Mouse (Mus musculus) NIH3T3 (cell line): Measurements from ENCODE around the gene Sarnp.

Experiments used
- DNase-seq: peaks from one replicate; pipeline ENCODE4 v3.0.0-alpha.2; 2012; ENCODE audit warnings: low read depth

Sarnp gene

DNA sequence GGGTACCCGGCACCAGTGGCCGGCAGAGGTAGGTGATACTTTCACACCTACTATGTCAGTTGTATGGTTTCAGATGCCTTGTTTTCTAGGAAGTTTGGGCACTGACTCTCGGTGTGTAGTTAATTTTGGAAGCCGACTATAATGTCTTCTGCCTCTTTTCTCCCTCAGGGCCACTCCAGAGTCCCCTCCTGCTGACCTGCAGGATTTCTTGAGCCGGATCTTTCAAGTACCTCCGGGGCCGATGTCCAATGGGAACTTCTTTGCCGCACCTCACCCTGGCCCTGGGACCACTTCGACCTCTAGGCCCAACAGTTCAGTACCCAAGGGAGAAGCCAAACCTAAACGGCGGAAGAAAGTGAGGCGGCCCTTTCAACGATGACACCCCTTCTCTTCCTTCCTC lies at the start of gene Sarnp:
Gene Sarnp (plus strand): TSS at position 301 of the 400 bp plus-strand sequence.
- DNase-seq: no peak

DNA sequence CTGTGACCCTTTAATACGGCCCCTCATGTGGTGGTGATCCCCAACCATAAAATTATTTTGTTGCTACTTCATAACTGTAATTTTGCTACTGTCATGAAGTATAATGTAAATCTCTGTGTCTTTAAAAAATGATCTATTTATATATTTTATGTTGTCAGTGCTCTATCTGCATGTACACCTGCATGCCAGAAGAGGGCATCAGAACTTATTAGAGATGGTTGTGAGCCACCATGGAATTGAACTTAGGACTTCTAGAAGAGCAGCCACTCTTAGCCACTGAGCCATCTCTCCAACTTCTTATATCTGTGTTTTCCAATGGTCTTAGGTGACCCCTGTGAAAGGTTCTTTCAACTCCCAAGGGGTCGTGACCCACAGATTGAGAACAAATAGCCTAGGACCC lies 44.2 kb upstream of the Sarnp start:
- peak; percentile 43 for DNase-seq

DNA sequence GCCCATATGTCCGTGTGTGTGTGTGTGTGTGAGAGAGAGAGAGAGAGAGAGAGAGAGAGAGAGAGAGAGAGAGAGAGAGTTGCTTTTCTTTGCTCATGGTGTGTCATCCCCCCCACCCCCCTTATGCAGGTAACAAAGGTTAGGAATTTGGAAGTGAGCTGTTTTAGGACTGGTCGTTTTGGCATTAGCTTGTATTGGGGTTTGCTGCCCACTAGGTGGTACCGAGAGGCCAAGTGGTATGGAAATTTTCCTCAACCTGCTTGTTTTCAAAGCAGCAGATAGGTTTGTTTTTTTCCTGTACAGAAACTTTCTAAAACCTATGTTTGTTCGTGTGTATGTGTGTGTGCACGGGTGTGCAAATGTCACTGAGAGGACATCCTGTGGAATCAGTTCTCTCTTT lies 43.4 kb upstream of the Sarnp start:
- peak; percentile 73 for DNase-seq

DNA sequence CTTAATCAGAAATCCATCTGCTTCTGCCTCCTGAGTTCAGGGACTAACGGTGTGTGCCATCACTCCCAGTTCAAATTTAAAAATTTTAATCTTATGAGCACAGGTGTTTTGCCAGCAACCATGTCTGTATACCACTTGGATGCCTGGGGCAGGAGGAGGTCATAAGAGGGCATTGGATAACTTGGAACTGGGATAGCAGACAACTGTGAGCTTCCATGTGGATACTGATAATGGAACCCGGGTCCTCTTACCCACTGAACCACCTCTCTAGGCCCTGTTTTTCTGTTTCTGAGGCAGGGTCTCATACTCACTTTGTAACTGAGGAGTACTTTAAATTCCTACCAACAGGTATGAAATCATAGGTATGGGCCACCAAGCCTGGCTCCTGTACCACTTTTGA lies 38.7 kb upstream of the Sarnp start:
- no peak for DNase-seq

DNA sequence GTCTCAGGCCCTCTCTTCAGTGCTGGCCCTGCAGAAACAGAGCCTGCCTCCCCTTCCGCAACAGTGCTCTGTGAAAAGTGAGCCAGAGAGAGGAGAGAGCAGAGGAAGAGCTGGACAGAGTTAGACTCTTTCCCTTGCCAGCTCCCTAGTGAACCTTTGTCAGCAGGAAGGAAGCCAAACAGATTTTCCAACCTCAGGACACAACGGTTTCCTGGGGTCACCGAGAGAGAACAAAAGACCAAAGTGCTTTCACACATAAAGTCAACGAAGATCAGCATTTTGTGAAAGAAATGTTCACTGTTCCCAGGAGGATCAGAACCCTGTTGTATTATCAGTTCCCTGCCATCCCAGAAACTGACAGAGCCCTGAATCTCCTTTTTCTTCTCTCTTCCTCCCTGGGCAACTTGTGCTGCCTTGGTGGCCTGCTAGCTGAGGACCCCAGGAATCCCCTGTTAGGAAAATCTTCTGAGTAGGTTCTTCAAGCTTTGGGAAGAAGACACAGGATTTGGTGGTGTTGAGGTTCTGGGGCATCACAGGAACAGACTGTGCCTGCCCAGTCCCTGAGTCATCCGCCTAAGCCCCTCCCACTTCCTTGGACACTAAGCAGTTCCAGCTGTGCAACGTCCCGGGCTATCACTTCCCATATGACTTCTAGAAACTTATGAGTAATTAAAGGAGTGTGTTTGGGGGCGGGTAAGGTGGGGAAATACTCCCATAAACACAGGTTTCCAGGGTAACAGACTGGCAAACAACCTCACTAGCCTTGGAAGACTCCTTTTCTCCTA lies 37.9 kb upstream of the Sarnp start:
- peak; percentile 99 for DNase-seq

DNA sequence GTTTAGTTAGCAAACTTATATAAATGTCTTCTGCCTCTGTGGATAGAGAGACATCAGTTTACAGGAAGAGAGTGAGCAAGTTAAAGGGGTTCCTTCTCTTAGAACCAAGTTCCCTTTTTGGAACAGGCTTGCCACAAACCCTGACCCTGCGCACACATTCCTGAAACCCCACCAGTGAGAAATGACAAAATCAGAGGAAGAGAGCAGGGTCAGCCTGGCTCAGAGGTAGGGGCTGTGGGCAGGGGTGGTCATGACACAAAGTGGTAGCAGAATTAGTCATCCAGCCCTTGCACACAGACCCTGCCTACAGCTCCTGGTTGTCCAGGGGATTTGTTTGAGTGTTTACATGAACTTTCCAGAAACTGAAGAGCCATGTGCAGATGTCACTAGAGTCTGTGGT lies 36.9 kb upstream of the Sarnp start:
- peak; percentile 52 for DNase-seq

DNA sequence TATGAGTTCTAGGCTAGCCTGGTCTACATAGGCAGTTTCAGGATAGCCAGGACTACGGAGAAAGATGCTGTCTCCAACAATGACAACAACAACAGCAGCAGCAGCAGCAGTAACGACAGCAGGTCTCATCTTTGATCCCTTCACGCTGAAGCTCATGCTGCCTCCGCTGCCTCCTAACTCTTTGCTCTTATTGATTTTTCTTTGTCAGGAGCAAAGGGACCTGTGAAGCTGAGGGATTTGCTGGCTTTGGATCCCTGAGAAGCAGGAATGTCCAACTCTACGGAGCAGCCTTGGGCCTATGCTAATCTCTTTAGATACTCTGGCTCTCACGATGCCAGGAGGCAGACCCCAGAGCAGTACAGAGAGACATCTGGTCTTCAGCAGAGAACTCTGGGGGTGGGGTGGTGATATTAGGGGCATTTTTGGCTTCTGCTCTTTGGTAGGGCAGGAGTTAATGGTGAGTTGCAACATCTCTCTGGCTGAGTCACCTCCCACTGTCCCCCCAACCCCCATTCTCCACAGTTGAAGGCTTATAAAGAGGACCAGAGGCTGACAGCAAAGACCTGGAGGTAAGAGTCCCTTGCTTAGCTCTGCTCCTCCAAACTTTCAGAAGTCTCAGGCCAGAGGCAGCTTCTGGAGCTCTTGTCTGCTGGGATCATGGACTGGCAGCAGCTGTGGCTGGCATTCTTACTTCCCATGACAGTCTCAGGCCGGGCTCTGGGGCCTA lies 26.6 kb upstream of the Sarnp start, which contains the start of gene Mmp19:
Gene Mmp19 (plus strand): TSS at position 513 of the 727 bp plus-strand sequence.
- peak; percentile 86 for DNase-seq

DNA sequence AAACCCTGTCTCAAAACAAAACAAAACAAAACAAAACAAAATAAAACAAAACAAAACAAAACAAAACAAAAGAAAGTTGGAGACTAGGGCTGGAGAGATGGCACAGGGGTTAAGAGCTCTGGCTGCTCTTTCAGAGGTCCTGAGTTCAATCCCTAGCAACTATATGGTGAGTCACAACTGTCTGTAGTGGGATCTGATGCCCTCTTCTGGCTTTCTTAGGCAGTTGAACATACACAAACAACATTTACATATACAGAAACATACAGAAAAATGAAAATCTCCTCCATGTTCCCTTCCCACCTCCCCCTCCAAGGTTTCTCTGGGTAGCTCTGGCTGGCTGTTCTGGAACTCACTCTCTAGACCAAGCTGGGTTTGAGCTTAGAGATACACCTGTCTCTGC lies 25.1 kb upstream of the Sarnp start:
- peak; percentile 52 for DNase-seq

DNA sequence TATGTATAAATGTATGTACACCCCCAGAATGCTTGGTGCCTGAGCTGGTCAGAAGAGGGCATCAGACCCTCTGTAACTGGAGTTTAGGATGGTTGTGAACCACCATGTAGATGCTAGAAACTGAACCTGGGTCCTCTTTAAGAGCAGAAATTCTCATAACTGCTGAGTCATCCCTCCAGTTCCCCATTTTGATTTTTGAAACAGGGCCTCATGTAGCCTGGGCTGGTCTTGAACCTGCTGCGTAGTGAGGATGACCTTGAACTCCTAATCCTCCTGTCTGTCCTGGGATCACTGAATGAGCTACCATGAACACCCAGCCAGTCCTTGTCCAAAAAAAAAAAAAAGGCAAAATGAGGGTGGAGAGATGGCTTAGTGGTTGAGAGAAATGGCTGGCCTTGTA lies 23.9 kb upstream of the Sarnp start:
- DNase-seq: no peak

DNA sequence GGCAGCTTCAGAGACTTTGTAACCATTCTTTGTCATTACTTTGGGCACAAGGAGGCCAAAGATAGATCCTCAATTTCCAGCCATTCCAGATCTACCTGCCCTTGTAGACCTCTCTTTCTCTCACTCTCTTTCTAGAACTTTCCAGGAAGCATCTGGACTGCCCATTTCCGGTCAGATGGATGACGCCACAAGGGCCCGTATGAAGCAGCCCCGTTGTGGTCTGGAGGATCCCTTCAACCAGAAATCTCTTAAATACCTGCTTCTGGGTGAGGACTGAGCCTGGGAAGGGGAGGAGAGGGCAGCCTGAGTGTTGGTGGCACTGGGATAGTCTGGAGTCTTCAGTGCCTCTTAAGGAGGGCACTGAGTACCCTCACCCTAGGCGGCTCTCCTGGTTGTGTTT lies 22.7 kb upstream of the Sarnp start:
- DNase-seq: no peak

DNA sequence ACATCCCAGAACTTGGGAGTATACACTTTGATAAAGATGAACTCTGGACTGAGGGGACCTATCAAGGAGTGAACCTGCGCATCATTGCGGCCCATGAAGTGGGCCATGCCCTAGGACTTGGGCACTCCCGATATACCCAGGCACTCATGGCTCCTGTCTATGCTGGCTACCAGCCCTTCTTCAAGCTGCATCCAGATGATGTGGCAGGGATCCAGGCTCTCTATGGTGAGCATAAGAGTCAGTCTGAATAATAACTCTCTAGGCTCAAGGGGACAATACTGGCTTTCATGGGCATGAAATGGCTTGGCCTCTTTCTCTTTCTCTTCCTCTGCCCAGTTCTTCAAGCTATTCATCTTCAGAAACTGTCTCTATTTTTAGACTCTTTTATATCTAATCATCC lies 21.6 kb upstream of the Sarnp start:
- peak; percentile 53 for DNase-seq

DNA sequence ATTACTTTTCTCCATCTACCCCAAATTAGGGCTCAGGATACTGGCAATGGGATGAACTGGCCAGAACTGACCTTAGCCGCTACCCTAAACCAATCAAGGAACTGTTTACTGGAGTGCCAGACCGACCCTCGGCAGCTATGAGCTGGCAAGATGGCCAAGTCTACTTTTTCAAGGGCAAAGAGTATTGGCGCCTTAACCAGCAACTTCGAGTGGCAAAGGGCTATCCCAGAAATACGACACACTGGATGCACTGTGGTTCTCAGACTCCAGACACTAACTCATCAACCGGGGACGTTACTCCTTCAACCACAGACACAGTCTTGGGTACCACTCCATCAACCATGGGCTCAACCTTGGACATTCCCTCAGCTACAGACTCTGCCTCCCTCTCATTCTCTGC lies 18.5 kb upstream of the Sarnp start:
- DNase-seq: no peak

DNA sequence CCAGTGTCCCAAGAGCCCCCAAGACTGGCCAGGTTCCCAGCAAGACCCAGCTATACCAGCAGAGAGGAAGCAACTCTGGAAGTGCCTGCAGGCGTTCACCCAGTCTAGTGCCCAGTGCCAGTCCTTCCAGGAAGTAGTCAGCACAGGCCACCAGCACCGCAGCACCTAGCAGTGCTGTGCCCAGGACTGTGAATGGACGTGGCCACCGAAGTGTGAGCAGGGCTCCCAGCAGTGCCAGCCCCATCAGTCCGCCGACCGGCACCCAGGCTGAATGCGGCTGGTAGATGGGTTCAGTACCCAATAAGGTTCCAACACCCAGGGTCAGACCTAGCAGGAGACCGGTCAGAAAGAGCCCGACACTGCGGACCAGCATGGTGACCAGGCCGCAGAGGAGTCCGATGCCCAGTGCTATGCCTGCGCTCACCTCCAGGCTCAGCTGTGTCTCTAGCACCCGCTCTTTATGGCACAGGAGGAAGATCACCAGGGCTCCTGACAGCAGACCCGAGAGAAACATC lies 15.1 kb upstream of the Sarnp start:
- DNase-seq: no peak

DNA sequence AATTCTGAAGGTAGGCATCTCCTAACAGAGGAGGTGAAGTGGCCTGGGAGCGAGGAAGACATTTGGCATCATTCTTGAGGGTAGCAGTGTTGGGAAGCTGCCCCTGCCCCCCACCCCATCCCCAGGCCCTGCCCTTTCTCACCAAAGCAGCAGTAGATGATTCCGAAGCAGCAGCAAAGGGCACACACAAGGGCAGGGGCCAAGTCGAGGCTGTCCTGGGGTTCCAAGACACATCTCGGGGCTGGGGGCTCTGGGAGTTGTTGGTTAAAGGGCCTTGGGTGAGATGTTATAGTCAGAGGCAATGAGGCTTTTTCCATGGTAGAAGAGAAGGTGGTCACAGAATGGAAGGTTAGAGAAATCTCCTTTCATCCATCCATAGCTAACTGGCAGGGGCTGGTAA lies 14.2 kb upstream of the Sarnp start:
- DNase-seq: no peak

DNA sequence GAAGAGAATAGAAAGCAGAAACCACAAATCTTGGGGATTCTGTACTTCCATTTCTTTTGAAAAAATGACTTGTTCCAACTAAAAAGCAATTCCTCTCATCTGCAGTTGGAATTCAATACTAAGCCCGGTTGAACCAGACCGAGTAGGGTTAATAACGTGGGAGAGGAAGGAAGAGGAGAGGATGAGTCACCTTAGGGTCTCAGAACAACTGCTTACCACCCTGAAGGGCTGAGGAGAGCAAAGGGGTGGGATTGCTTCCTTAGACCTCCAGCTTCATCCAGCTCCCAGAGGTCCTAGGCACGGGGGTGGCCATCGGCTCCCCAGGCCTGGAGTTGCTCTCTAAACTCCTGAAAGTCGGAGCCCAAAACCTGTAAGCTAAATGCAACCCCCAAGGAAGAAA lies 13.8 kb upstream of the Sarnp start:
- no peak for DNase-seq

DNA sequence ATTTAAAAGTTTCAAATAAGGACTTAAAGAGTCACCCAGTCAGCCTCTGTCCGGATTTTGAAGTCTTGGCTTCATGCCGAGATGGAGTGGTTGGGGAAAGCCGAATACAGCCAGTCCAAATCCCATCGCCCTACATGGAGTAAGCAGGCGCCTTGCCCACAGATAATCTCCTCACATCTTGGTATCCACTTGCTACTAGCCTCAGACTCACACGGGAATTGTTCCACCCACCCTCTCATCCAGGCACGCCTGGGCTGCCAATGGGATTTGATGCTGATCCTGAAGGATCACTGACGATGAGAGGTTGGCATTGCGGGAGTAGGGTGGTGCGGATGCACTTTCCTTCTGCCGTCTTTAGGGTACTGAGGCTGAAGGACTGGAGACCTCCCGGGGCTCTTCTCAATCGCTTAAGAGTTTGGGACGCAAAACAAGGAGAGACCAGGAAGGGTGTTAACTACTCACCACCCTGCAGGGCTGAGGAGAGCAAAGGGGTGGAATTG lies 13.3 kb upstream of the Sarnp start, which contains the start of gene Dnajc14:
Gene Dnajc14 (plus strand): TSS at position 292 of the 500 bp plus-strand sequence.
- peak; percentile 90 for DNase-seq

DNA sequence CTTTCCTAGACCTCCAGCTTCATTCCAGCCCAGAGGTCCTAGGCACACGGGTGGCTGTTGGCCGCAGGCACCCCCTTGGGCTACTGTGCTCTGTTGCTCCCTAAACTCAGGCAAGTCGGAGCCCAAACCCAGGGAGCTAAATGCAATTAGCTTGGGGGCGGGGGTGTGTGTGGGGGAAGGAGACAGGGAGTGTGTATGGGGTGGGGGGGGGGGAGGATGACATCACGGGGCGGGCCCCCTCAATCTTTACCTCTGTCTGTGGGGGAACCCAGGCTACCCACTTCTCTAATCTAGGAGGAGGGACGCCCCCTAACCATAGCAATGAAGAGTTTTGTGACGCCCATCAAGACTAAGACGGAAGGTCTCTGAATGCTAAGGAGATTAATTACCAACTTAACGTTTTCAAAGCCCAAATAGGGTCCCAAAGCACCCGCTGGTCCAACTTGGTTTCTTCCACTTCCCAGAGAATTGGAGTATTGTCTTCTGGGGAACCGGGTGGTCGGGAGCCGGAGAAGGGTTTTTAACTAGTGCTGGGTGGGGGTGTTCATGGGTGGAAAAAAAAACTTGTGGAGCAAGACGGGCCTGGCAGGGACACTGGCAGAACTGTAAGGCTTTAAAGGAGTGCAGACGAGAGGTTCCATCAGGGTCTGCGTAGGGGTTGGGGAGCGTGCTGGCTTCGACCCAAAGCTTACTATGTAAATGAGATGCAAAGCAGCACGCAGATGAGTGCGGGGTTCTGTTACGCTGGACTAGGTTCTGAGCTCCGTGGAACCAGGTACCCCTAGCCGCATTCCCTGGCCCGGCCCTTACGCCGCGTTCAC lies 12.7 kb upstream of the Sarnp start, which contains the start of gene Tmem198b:
Gene Tmem198b (minus strand): TSS at position 100 of the 821 bp plus-strand sequence.
- peak; percentile 82 for DNase-seq

DNA sequence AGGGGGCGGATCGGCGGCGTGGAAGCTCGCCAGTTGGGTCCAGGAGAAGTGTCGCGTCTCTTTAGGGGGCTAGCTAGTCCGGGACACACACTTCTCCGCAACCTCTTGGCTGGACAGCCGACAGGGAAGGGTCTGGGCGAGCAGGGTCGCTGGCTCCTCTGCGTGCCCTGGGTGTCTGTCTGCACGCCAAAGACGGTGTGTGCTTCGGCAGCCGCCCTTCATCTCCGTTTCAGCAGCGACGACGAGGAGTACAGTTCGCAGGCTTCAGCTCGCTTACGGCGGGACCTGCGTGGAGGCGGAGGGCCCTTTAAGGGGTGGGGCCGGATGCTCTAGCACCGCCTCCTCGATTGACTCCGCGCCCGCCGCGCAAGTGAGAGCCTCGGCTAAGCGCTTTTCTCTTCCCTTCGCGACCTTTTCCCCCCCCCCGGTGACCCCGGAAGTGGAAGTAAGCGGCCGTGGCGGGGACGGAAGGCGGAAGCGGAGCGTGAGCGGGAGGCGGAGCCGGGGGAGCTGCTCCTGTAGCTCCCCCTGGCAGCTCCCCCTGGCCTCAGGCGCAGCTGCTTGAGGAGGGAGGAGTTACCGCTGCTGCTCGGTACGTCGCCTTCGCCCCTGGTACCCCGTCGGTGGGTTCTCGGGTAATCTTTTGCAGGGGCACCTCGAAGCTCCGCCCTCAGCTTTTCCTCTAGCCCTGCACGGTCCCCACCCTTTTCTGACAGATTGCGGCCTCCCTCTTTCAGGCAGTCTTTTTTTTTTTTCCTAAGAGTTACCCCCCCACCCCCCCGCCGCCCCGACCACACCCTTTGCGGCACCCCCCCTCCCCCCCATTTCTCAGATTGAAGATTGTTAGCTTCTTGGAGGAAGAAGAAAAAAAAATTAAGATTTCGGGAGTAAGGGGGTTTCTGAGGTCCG lies 11.8 kb upstream of the Sarnp start:
- DNase-seq: peak; percentile 99

DNA sequence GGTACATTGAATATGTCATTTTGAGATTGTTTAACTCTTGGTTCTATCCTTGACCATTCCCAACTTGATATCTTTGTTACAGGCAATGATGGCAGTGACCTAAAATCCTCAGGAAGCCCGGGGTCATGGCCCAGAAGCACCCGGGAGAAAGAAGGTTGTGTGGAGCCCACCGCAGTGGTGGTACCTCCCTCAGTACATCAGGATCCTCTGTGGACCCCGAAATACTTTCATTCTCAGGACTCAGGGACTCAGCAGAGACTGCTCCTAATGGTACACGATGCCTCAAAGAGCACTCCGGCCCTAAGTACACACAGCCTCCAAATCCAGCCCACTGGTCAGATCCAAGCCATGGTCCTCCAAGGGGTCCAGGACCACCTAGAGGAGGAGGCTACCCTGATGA lies 11.0 kb upstream of the Sarnp start:
- no peak for DNase-seq

DNA sequence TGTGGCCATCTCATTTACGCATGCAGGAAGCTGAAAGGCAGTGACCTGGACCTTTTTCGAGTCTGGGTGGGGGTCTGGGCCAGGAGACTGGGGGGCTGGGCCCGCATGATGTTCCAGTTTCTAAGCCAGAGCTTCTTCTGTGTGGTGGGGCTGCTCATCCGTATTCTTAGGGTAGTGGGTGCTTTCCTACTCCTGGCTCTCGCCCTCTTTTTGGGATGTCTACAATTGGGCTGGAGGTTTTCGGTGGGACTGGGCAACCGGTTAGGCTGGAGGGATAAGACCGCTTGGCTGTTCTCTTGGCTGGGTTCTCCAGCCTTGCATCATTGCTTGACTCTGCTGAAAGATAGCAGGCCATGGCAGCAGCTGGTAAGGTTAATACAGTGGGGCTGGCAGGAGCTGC lies 10.1 kb upstream of the Sarnp start:
- DNase-seq: no peak

DNA sequence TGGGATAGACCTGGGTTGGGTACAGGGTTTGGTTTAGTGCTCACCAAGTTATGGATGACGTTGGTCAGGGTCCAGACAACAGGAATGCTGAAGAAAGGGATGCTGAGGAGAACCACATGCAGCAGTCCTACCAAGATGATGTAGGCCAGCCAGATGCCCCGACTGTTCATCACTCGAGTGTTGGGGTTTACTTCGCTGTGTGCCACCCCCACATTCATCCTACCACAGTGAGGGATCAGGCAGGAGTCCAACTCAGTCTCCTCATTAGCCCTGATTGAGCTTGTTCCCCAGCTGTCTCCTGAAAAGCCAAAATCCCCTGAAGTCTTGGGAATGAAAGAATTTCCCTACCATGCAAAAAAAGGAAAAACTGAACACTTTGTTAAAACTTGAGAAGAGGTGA lies 3.1 kb downstream of the Sarnp start:
- DNase-seq: no peak
